Mouse (Mus musculus): ENCODE measurements around the gene Tle3.

Gene Tle3

GRCm38 (mm10) chr9:61359741-61360140, 12.4 kb upstream of the Tle3 start:
- no peak for DNase-seq

GRCm38 (mm10) chr9:61360163-61360562, 12.0 kb upstream of the Tle3 start:
- DNase-seq = no peak

- DNase-seq = no peak
These were observed 11.2 kb upstream of the Tle3 start for GRCm38 (mm10) chr9:61360727-61361631.

GRCm38 (mm10) chr9:61363194-61363593, 9.0 kb upstream of the Tle3 start:
- peak; percentile 74 for DNase-seq

GRCm38 (mm10) chr9:61366108-61366507, 6.1 kb upstream of the Tle3 start:
- DNase-seq = peak; percentile 41

- no peak for DNase-seq
These were observed 5.0 kb upstream of the Tle3 start for GRCm38 (mm10) chr9:61367156-61367555.

GRCm38 (mm10) chr9:61367857-61368566, 4.2 kb upstream of the Tle3 start:
- DNase-seq = peak; percentile 80

GRCm38 (mm10) chr9:61368567-61369240, 3.5 kb upstream of the Tle3 start:
- DNase-seq = peak; percentile 93

- peak; percentile 61 for DNase-seq
These were observed 2.6 kb upstream of the Tle3 start for GRCm38 (mm10) chr9:61369316-61370273.

- DNase-seq = peak; percentile 100
These were observed 1.7 kb upstream of the Tle3 start for GRCm38 (mm10) chr9:61370454-61370888.

GRCm38 (mm10) chr9:61370889-61371754, 1.0 kb upstream of the Tle3 start:
- DNase-seq = peak; percentile 81

GRCm38 (mm10) chr9:61372510-61372975, 377 bp downstream of the Tle3 start:
- DNase-seq = no peak

- peak; percentile 53 for DNase-seq
These were observed 939 bp downstream of the Tle3 start for GRCm38 (mm10) chr9:61372976-61373633.

GRCm38 (mm10) chr9:61373634-61373941, 1.4 kb downstream of the Tle3 start:
- no peak for DNase-seq

GRCm38 (mm10) chr9:61373942-61374900, 2.1 kb downstream of the Tle3 start:
- DNase-seq = peak; percentile 34

GRCm38 (mm10) chr9:61375002-61375401, 2.8 kb downstream of the Tle3 start:
- DNase-seq = no peak

- DNase-seq = peak; percentile 65
These were observed 3.8 kb downstream of the Tle3 start for GRCm38 (mm10) chr9:61375802-61376561.

- no peak for DNase-seq
These were observed 4.5 kb downstream of the Tle3 start for GRCm38 (mm10) chr9:61376650-61377049.
